Mouse (Mus musculus) liver, embryonic 16.5 days (tissue): Measurements from ENCODE around the gene Dnmt3a. TPM values are rescaled to one million over a fixed set of nuclear protein-coding genes. Genes with fewer than 3 reads are reported as not detected.

Experiments
- ATAC-seq: fragments of 200-750 bp; cut with Nextera tagmentation; 2 replicates; pipeline ENCODE4 v1.8.0; 2017; ENCODE audit warnings: low read depth, mild to moderate bottlenecking, moderate number of reproducible peaks, moderate library complexity
- H3K27ac ChIP-seq: fragments of 300-500 bp; sonication (generic); 2 replicates; pipeline ENCODE4 v1.5.1; 2014; ENCODE audit warnings: mild to moderate bottlenecking, low read length
- H3K27me3 ChIP-seq: fragments of 300-500 bp; sonication (generic); 2 replicates; pipeline ENCODE4 v1.6.1; 2014; ENCODE audit warnings: low read depth, low read length, mixed read lengths; ENCODE audit not compliant: control insufficient read depth, insufficient read depth
- H3K36me3 ChIP-seq: fragments of 300-500 bp; sonication (generic); 2 replicates; pipeline ENCODE4 v1.6.1; 2014; ENCODE audit warnings: mild to moderate bottlenecking; ENCODE audit not compliant: control insufficient read depth, insufficient read depth
- H3K4me1 ChIP-seq: fragments of 300-500 bp; sonication (generic); 2 replicates; pipeline ENCODE4 v1.6.1; 2014; ENCODE audit warnings: low read depth, low read length, mixed read lengths; ENCODE audit not compliant: control insufficient read depth
- H3K4me2 ChIP-seq: fragments of 300-500 bp; sonication (generic); 2 replicates; pipeline ENCODE4 v1.6.1; 2014; ENCODE audit warnings: low read depth, low read length, mixed read lengths
- H3K4me3 ChIP-seq: fragments of 300-500 bp; sonication (generic); 2 replicates; pipeline ENCODE4 v1.5.1; 2014; ENCODE audit warnings: low read depth, mild to moderate bottlenecking, low read length
- H3K9ac ChIP-seq: fragments of 300-500 bp; sonication (generic); 2 replicates; pipeline ENCODE4 v1.6.1; 2014; ENCODE audit warnings: low read depth, low read length
- H3K9me3 ChIP-seq: fragments of 300-500 bp; sonication (generic); replicated peaks from 2 replicates; pipeline ENCODE4 v1.6.1; 2016; ENCODE audit warnings: low read length; ENCODE audit not compliant: control insufficient read depth
- WGBS: fragments of 180-500 bp; shearing (Covaris S2); extraction: QIAGEN DNeasy Blood & Tissue Kit; methylation state at CpG from one replicate; pipeline ENCODE4 v1.1.7; 2014; ENCODE audit not compliant: insufficient replicate concordance; 5-methylcytosine and 5-hydroxymethylcytosine counted together
- polyA plus RNA-seq: library from polyadenylated mRNA; unstranded; fragments of >200 nt; fragmentation: Nextera tagmentation; extraction: Ambion mirVana; gene quantifications from 2 replicates; pipeline ENCODE4 v1.2.1, GENCODE M21; 2015

Gene Dnmt3a
- polyA plus RNA-seq, 1 experiment from 2014 or later, result 16.8 TPM

GRCm38 (mm10) chr12:3823408-3823807, 17.6 kb downstream of the Dnmt3a start:
- 70% methylated on average over 5 of the region's 5 CpGs for WGBS
- peaks cover 3% of the 10 kb centered on the region; the same call in 1 of the 2 replicates for H3K4me1 ChIP-seq
- ATAC-seq, result no peak

GRCm38 (mm10) chr12:3824906-3825713, 19.3 kb downstream of the Dnmt3a start:
- Histone ChIP-seq H3K4me3 (no peak overlapping the region), H3K9me3 (no peaks in the 10 kb centered on the region), H3K4me2 (no peak overlapping the region), H3K27ac (no peak overlapping the region), H3K27me3 (no peaks in the 10 kb centered on the region), H3K4me1 (no peaks in the 10 kb centered on the region; the same call in 1 of the 2 replicates), H3K9ac (no peak overlapping the region), H3K36me3 (no peaks in the 10 kb centered on the region)
- ATAC-seq, result no peak
- WGBS, result 56% methylated on average over 5 of the region's 5 CpGs

More at GRCm38 (mm10) chr12:3823408-3823807, 17.6 kb downstream of the Dnmt3a start:
- Histone ChIP-seq H3K4me3 (no peak overlapping the region), H3K36me3 (no peaks in the 10 kb centered on the region), H3K9ac (no peak overlapping the region), H3K4me2 (no peak overlapping the region), H3K27ac (no peak overlapping the region), H3K27me3 (no peaks in the 10 kb centered on the region), H3K9me3 (no peaks in the 10 kb centered on the region)

- Histone ChIP-seq H3K36me3 (no peaks in the 10 kb centered on the region), H3K9ac (no peak overlapping the region), H3K27me3 (no peaks in the 10 kb centered on the region), H3K4me1 (no peaks in the 10 kb centered on the region; the same call in 1 of the 2 replicates), H3K27ac (no peak overlapping the region), H3K4me2 (no peak overlapping the region), H3K4me3 (no peak overlapping the region), H3K9me3 (no peaks in the 10 kb centered on the region)
- ATAC-seq, result no peak
- 44% methylated on average over 12 of the region's 12 CpGs for WGBS
These were observed 19.9 kb downstream of the Dnmt3a start for GRCm38 (mm10) chr12:3825714-3826080.

GRCm38 (mm10) chr12:3827771-3828170, 22.0 kb downstream of the Dnmt3a start:
- Histone ChIP-seq H3K9ac (no peak overlapping the region), H3K4me1 (no peaks in the 10 kb centered on the region; the same call in 1 of the 2 replicates), H3K27ac (no peak overlapping the region), H3K4me3 (no peak overlapping the region), H3K9me3 (no peaks in the 10 kb centered on the region), H3K4me2 (no peak overlapping the region), H3K27me3 (no peaks in the 10 kb centered on the region), H3K36me3 (no peaks in the 10 kb centered on the region)
- ATAC-seq, result no peak
- WGBS, result 65% methylated on average over 5 of the region's 5 CpGs

- no peak overlapping the region for H3K4me2 ChIP-seq
- peaks cover 18% of the 10 kb centered on the region for H3K4me1 ChIP-seq
- H3K36me3 ChIP-seq, result no peaks in the 10 kb centered on the region
- ATAC-seq, result no peak
- no peaks in the 10 kb centered on the region for H3K27me3 ChIP-seq
- WGBS, result 56% methylated on average over 7 of the region's 7 CpGs
- H3K4me3 ChIP-seq, result no peak overlapping the region
- no peak overlapping the region for H3K9ac ChIP-seq
- no peaks in the 10 kb centered on the region for H3K9me3 ChIP-seq
- H3K27ac ChIP-seq, result no peak overlapping the region
These were observed 27.4 kb downstream of the Dnmt3a start for GRCm38 (mm10) chr12:3833059-3833760.

GRCm38 (mm10) chr12:3833851-3834273, 28.1 kb downstream of the Dnmt3a start:
- no peak overlapping the region for H3K9ac ChIP-seq

GRCm38 (mm10) chr12:3834373-3835314, 28.8 kb downstream of the Dnmt3a start:
- peak overlapping the region; percentile 32 for H3K4me2 ChIP-seq
- peak overlapping the region; percentile 55 for H3K27ac ChIP-seq
- H3K9ac ChIP-seq, result 0 out of 2 replicates have a peak overlapping the region, but pooled peaks have one; percentile 15
- H3K36me3 ChIP-seq, result no peaks in the 10 kb centered on the region
- H3K4me3 ChIP-seq, result no peak overlapping the region; the same call in 1 of the 2 replicates
- peaks cover 18% of the 10 kb centered on the region for H3K4me1 ChIP-seq
- WGBS, result 11% methylated on average over 21 of the region's 21 CpGs
- no peaks in the 10 kb centered on the region for H3K9me3 ChIP-seq
- H3K27me3 ChIP-seq, result no peaks in the 10 kb centered on the region
- ATAC-seq, result peak; percentile 54

More at GRCm38 (mm10) chr12:3833851-3834273, 28.1 kb downstream of the Dnmt3a start:
- ATAC-seq, result peak; percentile 28; the same call in 1 of the 2 replicates
- peaks cover 18% of the 10 kb centered on the region for H3K4me1 ChIP-seq
- H3K36me3 ChIP-seq, result no peaks in the 10 kb centered on the region
- no peak overlapping the region for H3K4me2 ChIP-seq
- peak overlapping the region; percentile 55 for H3K27ac ChIP-seq
- no peaks in the 10 kb centered on the region for H3K27me3 ChIP-seq
- 15% methylated on average over 8 of the region's 8 CpGs for WGBS
- H3K4me3 ChIP-seq, result no peak overlapping the region
- H3K9me3 ChIP-seq, result no peaks in the 10 kb centered on the region

- ATAC-seq, result no peak
- H3K9me3 ChIP-seq, result no peaks in the 10 kb centered on the region
- no peak overlapping the region for H3K27ac ChIP-seq
- H3K4me3 ChIP-seq, result no peak overlapping the region
- WGBS, result 31% methylated on average over 2 of the region's 2 CpGs
- H3K27me3 ChIP-seq, result no peaks in the 10 kb centered on the region
- H3K4me2 ChIP-seq, result no peak overlapping the region
- H3K4me1 ChIP-seq, result peaks cover 18% of the 10 kb centered on the region
- no peak overlapping the region for H3K9ac ChIP-seq
- H3K36me3 ChIP-seq, result no peaks in the 10 kb centered on the region
These were observed 29.8 kb downstream of the Dnmt3a start for GRCm38 (mm10) chr12:3835576-3835975.
